Mouse (Mus musculus) stomach, embryonic 15.5 days (tissue): ENCODE measurements at regions not wholly inside any gene's neighbourhood (a gene's known extent, or its start where the extent isn't known, plus 50 kb on each side); places are given as distances from the start of the nearest gene placed in this dataset.

Source experiments
- ATAC-seq: fragments of 200-750 bp; cut with Nextera tagmentation; 2 replicates; pipeline ENCODE4 v1.8.0; 2017; ENCODE audit warnings: low read depth, moderate number of reproducible peaks, moderate TSS enrichment; ENCODE audit not compliant: insufficient read depth, low FRiP score
- H3K27ac ChIP-seq: fragments of 300-500 bp; sonication (generic); 2 replicates; pipeline ENCODE4 v1.5.1; 2015; ENCODE audit warnings: mild to moderate bottlenecking, inconsistent platforms
- H3K27me3 ChIP-seq: fragments of 300-500 bp; sonication (generic); replicated peaks from 2 replicates; pipeline ENCODE4 v1.6.1; 2015; ENCODE audit warnings: inconsistent platforms
- H3K36me3 ChIP-seq: fragments of 300-500 bp; sonication (generic); 2 replicates; pipeline ENCODE4 v1.6.1; 2015; ENCODE audit warnings: inconsistent platforms
- H3K4me1 ChIP-seq: fragments of 300-500 bp; sonication (generic); 2 replicates; pipeline ENCODE4 v1.6.1; 2015; ENCODE audit warnings: inconsistent platforms
- H3K4me2 ChIP-seq: fragments of 300-500 bp; sonication (generic); 2 replicates; pipeline ENCODE4 v1.6.1; 2015; ENCODE audit warnings: mild to moderate bottlenecking, inconsistent platforms
- H3K4me3 ChIP-seq: fragments of 300-500 bp; sonication (generic); replicated peaks from 2 replicates; pipeline ENCODE4 v1.5.1; 2015; ENCODE audit warnings: inconsistent platforms
- H3K9ac ChIP-seq: fragments of 300-500 bp; sonication (generic); 2 replicates; pipeline ENCODE4 v1.6.1; 2015; ENCODE audit warnings: inconsistent platforms
- H3K9me3 ChIP-seq: fragments of 300-500 bp; sonication (generic); 2 replicates; pipeline ENCODE4 v1.6.1; 2016; ENCODE audit warnings: inconsistent platforms
- WGBS: fragments of 180-500 bp; shearing (Covaris S2); methylation state at CpG from one replicate; pipeline ENCODE4 v1.1.7; 2015; 5-methylcytosine and 5-hydroxymethylcytosine counted together

- WGBS: 70% methylated on average over 8 of the region's 8 CpGs
- no peaks in the 10 kb centered on the region for H3K4me1 ChIP-seq
- no peak for ATAC-seq
These were observed 150.1 kb upstream of the Bmper start for GRCm38 (mm10) chr9:23072741-23073140.

DNA sequence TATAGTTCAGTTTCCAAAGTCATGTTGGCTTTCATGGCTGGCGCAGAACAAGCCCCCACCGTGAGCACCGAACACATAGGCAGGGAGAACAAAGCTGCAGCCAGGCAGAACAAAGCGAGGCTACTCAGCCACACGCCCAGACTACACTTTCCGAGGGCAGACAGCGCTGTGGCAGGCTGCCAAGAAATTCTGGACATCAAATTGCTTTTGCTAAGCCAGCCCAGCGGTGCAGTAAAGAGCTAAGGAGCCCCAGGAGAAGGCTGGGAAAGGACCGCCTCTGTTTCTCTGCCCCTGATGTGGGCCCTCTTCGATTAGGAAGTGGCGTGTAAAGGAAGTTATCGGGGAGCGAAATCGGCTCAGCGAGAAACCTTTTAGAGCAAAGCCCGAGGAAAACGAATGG lies 139.3 kb upstream of the Bmper start:
- peak; percentile 92 for ATAC-seq
- Histone ChIP-seq H3K27me3 (no peaks in the 10 kb centered on the region), H3K4me2 (peak overlapping the region; percentile 48), H3K9ac (no peak overlapping the region), H3K4me1 (peaks cover 15% of the 10 kb centered on the region), H3K4me3 (peak overlapping the region; percentile 14; the same call in 1 of the 2 replicates), H3K36me3 (no peaks in the 10 kb centered on the region), H3K27ac (peak overlapping the region; percentile 59), H3K9me3 (no peaks in the 10 kb centered on the region)
- 9% methylated on average over 17 of the region's 17 CpGs for WGBS

More at GRCm38 (mm10) chr9:23072741-23073140, 150.1 kb upstream of the Bmper start:
- Histone ChIP-seq H3K9ac (no peak overlapping the region), H3K4me3 (no peak overlapping the region), H3K9me3 (no peaks in the 10 kb centered on the region), H3K27ac (no peak overlapping the region), H3K4me2 (no peak overlapping the region), H3K36me3 (no peaks in the 10 kb centered on the region), H3K27me3 (no peaks in the 10 kb centered on the region)

GRCm38 (mm10) chr9:23089339-23089738 lies 133.5 kb upstream of the Bmper start:
- H3K9ac ChIP-seq: no peak overlapping the region
- ATAC-seq: no peak
- H3K27ac ChIP-seq: no peak overlapping the region
- no peaks in the 10 kb centered on the region for H3K36me3 ChIP-seq
- H3K27me3 ChIP-seq: no peaks in the 10 kb centered on the region
- WGBS: 67% methylated on average over 2 of the region's 2 CpGs
- 0 out of 2 replicates have a peak, but pooled peaks cover 1% of the 10 kb centered on the region for H3K4me1 ChIP-seq
- H3K4me3 ChIP-seq: no peak overlapping the region
- no peak overlapping the region for H3K4me2 ChIP-seq
- no peaks in the 10 kb centered on the region for H3K9me3 ChIP-seq

DNA sequence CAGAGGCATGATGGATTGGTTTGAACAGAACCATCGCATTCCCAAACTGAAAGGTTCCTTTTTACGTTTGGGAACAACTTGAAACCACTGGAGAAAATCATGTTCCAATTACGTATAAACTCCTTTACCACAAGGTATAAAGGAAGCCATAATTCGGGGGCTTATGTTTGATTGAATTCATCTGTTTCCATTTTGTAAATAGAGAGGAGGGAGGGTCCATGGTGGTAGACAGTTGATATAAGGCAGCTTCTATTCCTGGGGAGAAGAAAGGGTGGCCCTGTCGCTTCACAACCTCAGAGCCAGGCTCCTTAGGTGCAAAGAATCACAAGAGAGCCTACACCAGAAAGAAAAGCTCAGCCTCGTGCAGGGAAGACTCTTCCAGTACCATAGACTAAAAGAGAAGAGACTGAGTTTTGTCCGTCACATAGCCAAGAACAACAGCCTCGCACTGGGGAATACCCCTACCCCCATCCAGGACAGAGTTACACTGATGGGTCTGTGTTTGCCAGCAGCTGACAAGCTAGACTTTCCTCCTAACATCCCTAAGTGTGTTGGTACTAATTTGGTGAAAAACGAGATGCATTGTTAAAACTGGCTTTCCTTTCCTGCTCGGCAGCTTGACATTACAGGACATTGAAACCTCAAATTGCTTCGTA lies 125.6 kb upstream of the Bmper start:
- H3K36me3 ChIP-seq: no peaks in the 10 kb centered on the region
- no peak overlapping the region for H3K27ac ChIP-seq
- no peaks in the 10 kb centered on the region for H3K27me3 ChIP-seq
- H3K9me3 ChIP-seq: no peaks in the 10 kb centered on the region
- no peak overlapping the region for H3K4me3 ChIP-seq
- H3K9ac ChIP-seq: no peak overlapping the region
- no peak overlapping the region for H3K4me2 ChIP-seq
- ATAC-seq: no peak
- no peaks in the 10 kb centered on the region for H3K4me1 ChIP-seq
- 48% methylated on average over 11 of the region's 11 CpGs for WGBS

DNA sequence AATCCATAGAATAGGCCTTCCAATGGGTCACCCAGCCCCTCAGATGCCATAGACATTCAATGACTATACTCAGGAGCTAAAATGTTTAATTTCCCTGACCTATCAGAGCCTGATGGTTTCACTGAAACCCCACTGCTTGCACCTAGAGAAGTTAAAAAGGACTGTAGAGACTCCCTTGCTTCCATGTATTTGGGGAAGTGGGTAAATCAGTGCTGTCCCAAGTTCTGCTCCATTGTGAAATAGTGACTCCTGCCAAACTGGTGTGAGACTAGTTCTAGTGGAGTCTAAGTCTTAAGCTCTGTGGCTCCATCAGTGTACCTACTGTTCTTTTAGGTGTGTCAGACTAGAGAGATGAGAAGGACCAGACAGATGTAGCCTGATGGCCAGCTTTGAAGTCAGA lies 121.3 kb upstream of the Bmper start:
- no peak overlapping the region for H3K9ac ChIP-seq
- no peak overlapping the region for H3K4me3 ChIP-seq
- no peaks in the 10 kb centered on the region for H3K36me3 ChIP-seq
- H3K4me1 ChIP-seq: no peaks in the 10 kb centered on the region
- no peaks in the 10 kb centered on the region for H3K9me3 ChIP-seq
- no peaks in the 10 kb centered on the region for H3K27me3 ChIP-seq
- no peak for ATAC-seq
- H3K4me2 ChIP-seq: no peak overlapping the region
- H3K27ac ChIP-seq: no peak overlapping the region

- no peaks in the 10 kb centered on the region for H3K36me3 ChIP-seq
- WGBS: 69% methylated on average over 9 of the region's 9 CpGs
- no peaks in the 10 kb centered on the region for H3K4me1 ChIP-seq
- no peak for ATAC-seq
- H3K9ac ChIP-seq: no peak overlapping the region
- H3K4me3 ChIP-seq: no peak overlapping the region
- H3K4me2 ChIP-seq: no peak overlapping the region
- H3K9me3 ChIP-seq: no peaks in the 10 kb centered on the region
- no peak overlapping the region for H3K27ac ChIP-seq
- no peaks in the 10 kb centered on the region for H3K27me3 ChIP-seq
These were observed 120.7 kb upstream of the Bmper start for GRCm38 (mm10) chr9:23101990-23102796.

- H3K9ac ChIP-seq: no peak overlapping the region
- no peaks in the 10 kb centered on the region for H3K4me1 ChIP-seq
- ATAC-seq: no peak
- H3K27me3 ChIP-seq: no peaks in the 10 kb centered on the region
- WGBS: 78% methylated on average over 6 of the region's 6 CpGs
- no peak overlapping the region for H3K4me2 ChIP-seq
- no peaks in the 10 kb centered on the region for H3K36me3 ChIP-seq
- no peak overlapping the region for H3K27ac ChIP-seq
- no peak overlapping the region for H3K4me3 ChIP-seq
- no peaks in the 10 kb centered on the region for H3K9me3 ChIP-seq
These were observed 111.4 kb upstream of the Bmper start for GRCm38 (mm10) chr9:23111500-23111899.

- H3K9me3 ChIP-seq: no peaks in the 10 kb centered on the region
- H3K4me1 ChIP-seq: no peaks in the 10 kb centered on the region
- H3K4me3 ChIP-seq: no peak overlapping the region
- no peak overlapping the region for H3K9ac ChIP-seq
- 57% methylated on average over 5 of the region's 5 CpGs for WGBS
- no peak for ATAC-seq
- H3K4me2 ChIP-seq: no peak overlapping the region
- no peak overlapping the region for H3K27ac ChIP-seq
- no peaks in the 10 kb centered on the region for H3K36me3 ChIP-seq
- H3K27me3 ChIP-seq: no peaks in the 10 kb centered on the region
These were observed 107.8 kb upstream of the Bmper start for GRCm38 (mm10) chr9:23115026-23115425.

GRCm38 (mm10) chr9:23115540-23115939 lies 107.3 kb upstream of the Bmper start:
- no peaks in the 10 kb centered on the region for H3K9me3 ChIP-seq
- no peak overlapping the region for H3K27ac ChIP-seq
- no peaks in the 10 kb centered on the region for H3K4me1 ChIP-seq
- no peak overlapping the region for H3K9ac ChIP-seq
- H3K27me3 ChIP-seq: no peaks in the 10 kb centered on the region
- 78% methylated on average over 5 of the region's 5 CpGs for WGBS
- ATAC-seq: no peak
- no peak overlapping the region for H3K4me3 ChIP-seq
- H3K4me2 ChIP-seq: no peak overlapping the region
- no peaks in the 10 kb centered on the region for H3K36me3 ChIP-seq

GRCm38 (mm10) chr9:23116311-23116710 lies 106.6 kb upstream of the Bmper start:
- no peaks in the 10 kb centered on the region for H3K9me3 ChIP-seq
- H3K4me2 ChIP-seq: no peak overlapping the region
- no peaks in the 10 kb centered on the region for H3K4me1 ChIP-seq
- H3K4me3 ChIP-seq: no peak overlapping the region
- H3K27me3 ChIP-seq: no peaks in the 10 kb centered on the region
- WGBS: 40% methylated on average over 1 of the region's 1 CpGs
- no peak for ATAC-seq
- H3K9ac ChIP-seq: no peak overlapping the region
- no peaks in the 10 kb centered on the region for H3K36me3 ChIP-seq
- H3K27ac ChIP-seq: no peak overlapping the region

GRCm38 (mm10) chr9:23119811-23120210 lies 103.1 kb upstream of the Bmper start:
- H3K9me3 ChIP-seq: no peaks in the 10 kb centered on the region
- H3K27ac ChIP-seq: no peak overlapping the region
- H3K27me3 ChIP-seq: no peaks in the 10 kb centered on the region
- ATAC-seq: no peak
- no peaks in the 10 kb centered on the region for H3K4me1 ChIP-seq
- H3K4me2 ChIP-seq: no peak overlapping the region
- no peak overlapping the region for H3K4me3 ChIP-seq
- no peak overlapping the region for H3K9ac ChIP-seq
- no peaks in the 10 kb centered on the region for H3K36me3 ChIP-seq
- WGBS: 90% methylated on average over 4 of the region's 4 CpGs

DNA sequence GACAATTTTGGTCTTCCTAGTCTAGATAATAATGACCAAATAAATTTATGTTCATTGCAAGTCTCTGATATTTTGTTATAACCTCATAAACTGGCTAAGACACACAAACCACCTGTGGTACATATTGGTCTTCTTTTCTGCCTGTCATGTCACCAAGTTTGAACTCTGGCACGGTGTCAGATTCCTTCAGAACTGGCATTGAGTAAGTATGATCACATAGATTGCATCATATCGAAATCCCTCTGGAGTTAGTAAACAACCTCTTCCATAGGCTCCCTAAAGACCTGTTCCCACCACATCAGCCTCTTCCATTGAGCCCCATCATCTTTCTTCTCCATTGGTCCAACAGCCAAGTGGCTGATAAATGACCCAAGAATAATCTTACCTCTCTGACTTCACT lies 102.1 kb upstream of the Bmper start:
- no peak for ATAC-seq
- Histone ChIP-seq H3K27me3 (no peaks in the 10 kb centered on the region), H3K4me3 (no peak overlapping the region), H3K4me2 (no peak overlapping the region), H3K4me1 (no peaks in the 10 kb centered on the region), H3K9ac (no peak overlapping the region), H3K9me3 (no peaks in the 10 kb centered on the region), H3K36me3 (no peaks in the 10 kb centered on the region), H3K27ac (no peak overlapping the region)
- WGBS: 81% methylated on average over 2 of the region's 2 CpGs
